Mouse (Mus musculus): ENCODE results near the gene Fgfr2. TPM values are rescaled to one million over a fixed set of nuclear protein-coding genes. Genes with fewer than 3 reads are reported as not detected.

Fgfr2 gene
- polyA plus RNA-seq, 1 experiment from 2014 or later = 93.6 TPM

DNA sequence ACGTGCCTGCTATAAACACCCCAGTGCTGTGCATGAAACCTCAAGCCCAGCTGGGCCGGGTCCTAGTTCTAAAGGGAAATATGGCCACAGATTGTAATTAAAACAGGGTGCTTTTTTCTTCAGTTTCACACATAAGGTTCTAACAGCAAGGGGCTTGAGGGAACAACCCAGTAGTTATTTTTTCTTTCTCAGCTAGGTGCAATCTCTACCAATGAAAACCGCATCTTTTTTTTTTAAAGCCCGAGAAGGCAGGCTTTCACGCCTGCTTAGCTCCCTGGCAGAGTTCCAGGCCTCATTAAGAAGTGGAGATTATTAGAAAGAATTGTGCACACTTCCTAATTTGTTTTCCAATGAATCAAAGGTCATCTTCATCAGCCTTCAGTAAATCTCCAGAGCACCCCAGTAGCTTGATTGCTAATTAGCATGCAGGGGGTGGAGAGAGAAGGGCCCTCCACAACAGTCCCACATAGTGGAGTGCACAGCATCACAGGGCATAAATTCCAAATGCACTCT, 939.2 kb downstream of the Fgfr2 start:
- no peak overlapping the region for H3K4me3 ChIP-seq (ENCODE audit: low read depth, low read length)
- ATAC-seq (replicated peaks; ENCODE audit: low FRiP score) = peak; percentile 95
- WGBS = 30% methylated on average over 5 of the region's 5 CpGs
- H3K27me3 ChIP-seq (ENCODE audit: control insufficient read depth, insufficient read depth, low read length) = no peaks in the 10 kb centered on the region
- H3K36me3 ChIP-seq (ENCODE audit: control insufficient read depth, insufficient read depth, low read length) = no peaks in the 10 kb centered on the region
- no peaks in the 10 kb centered on the region for H3K4me1 ChIP-seq (replicated peaks; ENCODE audit: control insufficient read depth, insufficient read depth, low read length)
- no peak overlapping the region for H3K4me2 ChIP-seq (ENCODE audit: low read depth, low read length, severe bottlenecking)
- peak; percentile 67 for DNase-seq (ENCODE audit: low spot score)
- no peak overlapping the region for H3K9ac ChIP-seq (ENCODE audit: low read length)
- no peak overlapping the region for H3K27ac ChIP-seq (ENCODE audit: low read depth, low read length)
- H3K9me3 ChIP-seq (ENCODE audit: control insufficient read depth, low read length) = no peaks in the 10 kb centered on the region

DNA sequence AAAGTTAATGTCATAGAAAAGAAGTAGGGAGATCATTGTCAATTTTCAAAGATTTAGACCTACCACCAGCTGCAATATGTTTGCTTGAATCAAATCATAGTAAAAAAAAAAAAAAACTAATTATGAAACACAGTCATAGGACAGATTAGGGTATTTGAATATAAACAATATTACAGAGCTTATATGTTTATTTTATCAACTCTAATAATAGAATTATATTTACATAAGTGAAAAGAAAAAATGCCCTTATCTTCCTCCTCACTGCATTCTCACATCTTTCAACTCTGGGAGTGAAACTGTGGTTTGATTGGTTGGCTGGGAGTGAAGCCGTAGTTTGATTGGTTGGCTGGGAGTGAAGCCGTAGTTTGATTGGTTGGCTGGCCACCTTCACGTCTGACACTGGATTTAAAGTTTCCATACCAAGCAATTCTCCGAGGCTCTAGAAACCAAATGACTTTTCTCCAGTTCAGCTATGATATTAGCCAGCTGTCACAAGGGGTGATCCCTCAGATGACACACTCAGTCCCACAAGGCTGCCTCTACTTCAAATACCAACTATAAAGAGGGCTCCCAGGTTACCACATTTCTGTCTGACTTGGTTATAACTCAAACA, 941.5 kb downstream of the Fgfr2 start:
- H3K4me3 ChIP-seq (ENCODE audit: low read depth, low read length) = no peak overlapping the region
- ATAC-seq (replicated peaks; ENCODE audit: low FRiP score) (no peak), DNase-seq (ENCODE audit: low spot score) (no peak)
- no peak overlapping the region for H3K9ac ChIP-seq (ENCODE audit: low read length)
- no peak overlapping the region for H3K4me2 ChIP-seq (ENCODE audit: low read depth, low read length, severe bottlenecking)
- WGBS = 92% methylated on average over 4 of the region's 4 CpGs
- H3K27me3 ChIP-seq (ENCODE audit: control insufficient read depth, insufficient read depth, low read length) = no peaks in the 10 kb centered on the region
- no peaks in the 10 kb centered on the region for H3K4me1 ChIP-seq (replicated peaks; ENCODE audit: control insufficient read depth, insufficient read depth, low read length)
- H3K27ac ChIP-seq (ENCODE audit: low read depth, low read length) = no peak overlapping the region
- no peaks in the 10 kb centered on the region for H3K36me3 ChIP-seq (ENCODE audit: control insufficient read depth, insufficient read depth, low read length)
- no peaks in the 10 kb centered on the region for H3K9me3 ChIP-seq (ENCODE audit: control insufficient read depth, low read length)

DNA sequence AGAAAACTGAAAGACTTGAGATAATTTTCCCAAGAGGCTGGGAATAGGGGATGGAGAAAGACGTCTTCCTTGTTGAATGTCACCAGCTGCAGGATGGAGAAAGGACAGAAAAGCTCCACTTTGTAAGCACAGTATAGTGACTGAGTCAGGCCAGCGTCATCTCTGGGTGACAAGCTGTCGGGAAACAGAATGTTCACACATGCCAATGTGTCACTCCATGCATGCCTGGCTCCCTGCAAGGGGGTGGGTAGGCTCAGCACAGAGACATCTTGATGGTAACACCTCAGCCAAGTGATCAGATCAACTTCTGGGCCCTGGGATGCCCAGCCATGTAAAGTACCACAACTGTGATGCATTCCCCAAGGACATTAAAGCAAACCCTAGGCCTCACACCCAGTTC, 942.1 kb downstream of the Fgfr2 start:
- no peaks in the 10 kb centered on the region for H3K36me3 ChIP-seq (ENCODE audit: control insufficient read depth, insufficient read depth, low read length)

DNA sequence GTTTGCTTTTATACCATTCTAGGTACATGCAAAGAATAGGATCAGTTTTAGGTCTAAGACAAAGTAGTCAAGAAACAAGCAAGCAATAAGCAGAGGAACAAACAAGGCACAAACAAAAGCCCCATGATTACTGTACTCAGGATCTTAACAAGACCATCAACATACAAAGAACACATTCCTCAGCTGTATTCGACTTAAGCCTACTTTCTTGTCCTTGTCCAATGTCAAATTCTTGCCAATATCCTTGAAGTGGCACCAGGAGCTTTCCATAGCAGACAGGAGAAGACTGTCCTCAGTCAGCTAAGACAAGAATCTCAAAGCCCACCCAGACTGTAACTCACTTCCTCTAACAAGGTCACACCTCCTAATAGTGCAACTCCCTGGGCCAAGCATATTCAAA, 944.1 kb downstream of the Fgfr2 start:
- no peak overlapping the region for H3K4me2 ChIP-seq (ENCODE audit: low read depth, low read length, severe bottlenecking)
- DNase-seq (ENCODE audit: low spot score) = no peak
- 62% methylated on average over 1 of the region's 1 CpGs for WGBS
- no peak overlapping the region for H3K4me3 ChIP-seq (ENCODE audit: low read depth, low read length)
- no peaks in the 10 kb centered on the region for H3K36me3 ChIP-seq (ENCODE audit: control insufficient read depth, insufficient read depth, low read length)
- ATAC-seq (replicated peaks; ENCODE audit: low FRiP score) = no peak
- H3K4me1 ChIP-seq (replicated peaks; ENCODE audit: control insufficient read depth, insufficient read depth, low read length) = no peaks in the 10 kb centered on the region
- no peaks in the 10 kb centered on the region for H3K27me3 ChIP-seq (ENCODE audit: control insufficient read depth, insufficient read depth, low read length)
- no peak overlapping the region for H3K27ac ChIP-seq (ENCODE audit: low read depth, low read length)
- H3K9ac ChIP-seq (ENCODE audit: low read length) = no peak overlapping the region
- no peaks in the 10 kb centered on the region for H3K9me3 ChIP-seq (ENCODE audit: control insufficient read depth, low read length)

More for the DNA sequence above, 942.1 kb downstream of the Fgfr2 start:
- Histone ChIP-seq H3K27me3 (ENCODE audit: control insufficient read depth, insufficient read depth, low read length) (no peaks in the 10 kb centered on the region), H3K27ac (ENCODE audit: low read depth, low read length) (no peak overlapping the region), H3K4me2 (ENCODE audit: low read depth, low read length, severe bottlenecking) (no peak overlapping the region), H3K9me3 (ENCODE audit: control insufficient read depth, low read length) (no peaks in the 10 kb centered on the region), H3K4me3 (ENCODE audit: low read depth, low read length) (no peak overlapping the region), H3K9ac (ENCODE audit: low read length) (no peak overlapping the region), H3K4me1 (replicated peaks; ENCODE audit: control insufficient read depth, insufficient read depth, low read length) (no peaks in the 10 kb centered on the region)
- 88% methylated on average over 3 of the region's 3 CpGs for WGBS
- ATAC-seq (replicated peaks; ENCODE audit: low FRiP score) (no peak), DNase-seq (ENCODE audit: low spot score) (no peak)

DNA sequence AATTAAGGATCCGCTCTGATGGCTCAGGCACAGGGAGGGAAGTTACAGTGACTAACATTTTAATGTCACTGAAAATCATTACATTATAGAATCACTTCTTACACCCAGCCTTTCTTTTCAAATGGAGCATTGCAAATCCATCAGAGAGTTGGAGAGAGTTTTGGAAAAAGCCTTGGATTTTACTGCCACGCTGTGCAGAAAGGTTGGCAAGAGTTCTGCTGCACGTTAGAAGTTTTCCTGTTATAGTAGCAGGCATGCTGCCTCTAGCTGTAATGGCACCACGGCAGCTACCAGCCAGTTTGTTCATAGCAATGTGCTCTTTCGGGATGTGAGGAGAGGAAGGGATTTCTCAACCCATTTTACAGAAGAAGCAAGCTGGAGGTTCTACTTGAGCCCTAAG, 948.4 kb downstream of the Fgfr2 start:
- ATAC-seq (replicated peaks; ENCODE audit: low FRiP score) = no peak
- Histone ChIP-seq H3K27me3 (ENCODE audit: control insufficient read depth, insufficient read depth, low read length) (no peaks in the 10 kb centered on the region), H3K36me3 (ENCODE audit: control insufficient read depth, insufficient read depth, low read length) (no peaks in the 10 kb centered on the region), H3K4me2 (ENCODE audit: low read depth, low read length, severe bottlenecking) (no peak overlapping the region), H3K4me1 (replicated peaks; ENCODE audit: control insufficient read depth, insufficient read depth, low read length) (no peaks in the 10 kb centered on the region), H3K4me3 (ENCODE audit: low read depth, low read length) (no peak overlapping the region), H3K9me3 (ENCODE audit: control insufficient read depth, low read length) (no peaks in the 10 kb centered on the region; the same call in 1 of the 2 replicates), H3K9ac (ENCODE audit: low read length) (no peak overlapping the region), H3K27ac (ENCODE audit: low read depth, low read length) (no peak overlapping the region)
- 91% methylated on average over 5 of the region's 5 CpGs for WGBS
- no peak for DNase-seq (ENCODE audit: low spot score)

DNA sequence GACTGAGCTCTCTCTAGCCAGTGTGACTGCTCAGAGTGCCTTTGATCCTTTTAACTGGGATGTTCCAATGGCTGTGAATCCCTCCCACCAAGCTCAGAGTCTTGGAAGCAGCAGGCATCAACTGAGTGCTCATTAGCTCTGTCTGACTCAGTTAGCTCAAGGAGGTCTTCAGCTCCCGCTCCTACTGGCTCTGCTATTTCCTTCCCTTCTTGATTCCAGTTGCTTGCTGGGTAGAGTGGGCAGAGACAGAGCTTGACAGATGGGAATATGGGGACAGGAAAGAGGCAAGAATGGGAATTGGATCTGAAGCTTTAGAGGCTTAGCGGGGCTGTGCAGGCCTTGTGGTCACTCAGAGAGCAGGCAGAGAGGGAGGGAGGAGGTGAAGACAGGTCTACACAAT, 948.9 kb downstream of the Fgfr2 start:
- WGBS = 75% methylated on average over 2 of the region's 2 CpGs
- H3K4me3 ChIP-seq (ENCODE audit: low read depth, low read length) = no peak overlapping the region
- no peak for DNase-seq (ENCODE audit: low spot score)

DNA sequence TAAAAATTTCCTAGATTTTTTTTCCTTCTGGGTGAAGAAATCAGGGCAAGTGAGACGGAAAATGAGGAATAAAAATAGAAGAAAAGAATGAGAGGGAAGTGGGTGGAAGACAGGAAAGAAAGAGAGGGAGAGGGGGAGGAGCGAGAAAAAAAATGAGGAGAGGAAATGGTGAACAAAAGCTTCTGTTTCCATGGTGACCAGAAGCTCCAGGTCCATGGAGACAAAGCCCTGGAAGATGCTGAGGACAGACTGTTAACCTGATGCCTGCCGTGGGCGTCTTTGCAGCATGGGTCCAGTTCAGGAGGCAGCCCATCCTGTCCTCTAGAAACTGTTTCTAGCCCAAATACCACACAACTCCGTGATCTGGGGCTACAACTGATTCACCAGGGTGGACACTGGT, 950.9 kb downstream of the Fgfr2 start:
- Histone ChIP-seq H3K4me2 (ENCODE audit: low read depth, low read length, severe bottlenecking) (no peak overlapping the region), H3K36me3 (ENCODE audit: control insufficient read depth, insufficient read depth, low read length) (no peaks in the 10 kb centered on the region), H3K4me3 (ENCODE audit: low read depth, low read length) (no peak overlapping the region), H3K9ac (ENCODE audit: low read length) (no peak overlapping the region), H3K9me3 (ENCODE audit: control insufficient read depth, low read length) (no peaks in the 10 kb centered on the region; the same call in 1 of the 2 replicates), H3K4me1 (replicated peaks; ENCODE audit: control insufficient read depth, insufficient read depth, low read length) (no peaks in the 10 kb centered on the region), H3K27ac (ENCODE audit: low read depth, low read length) (no peak overlapping the region), H3K27me3 (ENCODE audit: control insufficient read depth, insufficient read depth, low read length) (no peaks in the 10 kb centered on the region)
- ATAC-seq (replicated peaks; ENCODE audit: low FRiP score) (no peak), DNase-seq (ENCODE audit: low spot score) (no peak)
- 68% methylated on average over 5 of the region's 5 CpGs for WGBS

More for the DNA sequence above, 948.9 kb downstream of the Fgfr2 start:
- Histone ChIP-seq H3K27me3 (ENCODE audit: control insufficient read depth, insufficient read depth, low read length) (no peaks in the 10 kb centered on the region), H3K9ac (ENCODE audit: low read length) (no peak overlapping the region), H3K9me3 (ENCODE audit: control insufficient read depth, low read length) (no peaks in the 10 kb centered on the region; the same call in 1 of the 2 replicates), H3K27ac (ENCODE audit: low read depth, low read length) (no peak overlapping the region), H3K4me1 (replicated peaks; ENCODE audit: control insufficient read depth, insufficient read depth, low read length) (no peaks in the 10 kb centered on the region), H3K36me3 (ENCODE audit: control insufficient read depth, insufficient read depth, low read length) (no peaks in the 10 kb centered on the region), H3K4me2 (ENCODE audit: low read depth, low read length, severe bottlenecking) (no peak overlapping the region)
- no peak for ATAC-seq (replicated peaks; ENCODE audit: low FRiP score)

DNA sequence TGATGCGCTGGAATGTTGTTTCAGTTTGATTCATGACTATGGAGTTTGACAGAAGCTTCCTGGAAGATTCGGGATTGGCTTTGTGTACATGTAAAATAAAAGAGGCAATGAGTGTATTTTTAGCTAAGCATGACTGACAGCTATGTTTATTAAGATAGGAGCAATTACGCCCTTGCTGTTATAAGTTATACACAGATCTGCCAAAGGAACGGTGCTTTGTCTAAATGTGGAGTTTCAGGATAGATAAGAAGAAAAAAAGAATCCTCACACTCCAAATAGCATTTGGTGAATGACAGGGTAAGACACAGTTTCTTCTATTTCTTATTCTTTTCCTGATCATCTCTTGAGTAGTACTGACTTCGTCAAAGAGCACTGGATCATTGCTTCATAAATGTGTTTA, 951.4 kb downstream of the Fgfr2 start:
- Histone ChIP-seq H3K36me3 (ENCODE audit: control insufficient read depth, insufficient read depth, low read length) (no peaks in the 10 kb centered on the region), H3K9me3 (ENCODE audit: control insufficient read depth, low read length) (no peaks in the 10 kb centered on the region; the same call in 1 of the 2 replicates), H3K27me3 (ENCODE audit: control insufficient read depth, insufficient read depth, low read length) (no peaks in the 10 kb centered on the region), H3K9ac (ENCODE audit: low read length) (no peak overlapping the region), H3K4me3 (ENCODE audit: low read depth, low read length) (no peak overlapping the region), H3K27ac (ENCODE audit: low read depth, low read length) (no peak overlapping the region), H3K4me1 (replicated peaks; ENCODE audit: control insufficient read depth, insufficient read depth, low read length) (no peaks in the 10 kb centered on the region), H3K4me2 (ENCODE audit: low read depth, low read length, severe bottlenecking) (no peak overlapping the region)
- 90% methylated on average over 5 of the region's 5 CpGs for WGBS
- ATAC-seq (replicated peaks; ENCODE audit: low FRiP score) = no peak
- no peak for DNase-seq (ENCODE audit: low spot score)
